Mouse (Mus musculus): ENCODE measurements at regions not wholly inside any gene's neighbourhood (a gene's known extent, or its start where the extent isn't known, plus 50 kb on each side); places are given as distances from the start of the nearest gene placed in this dataset.

DNA sequence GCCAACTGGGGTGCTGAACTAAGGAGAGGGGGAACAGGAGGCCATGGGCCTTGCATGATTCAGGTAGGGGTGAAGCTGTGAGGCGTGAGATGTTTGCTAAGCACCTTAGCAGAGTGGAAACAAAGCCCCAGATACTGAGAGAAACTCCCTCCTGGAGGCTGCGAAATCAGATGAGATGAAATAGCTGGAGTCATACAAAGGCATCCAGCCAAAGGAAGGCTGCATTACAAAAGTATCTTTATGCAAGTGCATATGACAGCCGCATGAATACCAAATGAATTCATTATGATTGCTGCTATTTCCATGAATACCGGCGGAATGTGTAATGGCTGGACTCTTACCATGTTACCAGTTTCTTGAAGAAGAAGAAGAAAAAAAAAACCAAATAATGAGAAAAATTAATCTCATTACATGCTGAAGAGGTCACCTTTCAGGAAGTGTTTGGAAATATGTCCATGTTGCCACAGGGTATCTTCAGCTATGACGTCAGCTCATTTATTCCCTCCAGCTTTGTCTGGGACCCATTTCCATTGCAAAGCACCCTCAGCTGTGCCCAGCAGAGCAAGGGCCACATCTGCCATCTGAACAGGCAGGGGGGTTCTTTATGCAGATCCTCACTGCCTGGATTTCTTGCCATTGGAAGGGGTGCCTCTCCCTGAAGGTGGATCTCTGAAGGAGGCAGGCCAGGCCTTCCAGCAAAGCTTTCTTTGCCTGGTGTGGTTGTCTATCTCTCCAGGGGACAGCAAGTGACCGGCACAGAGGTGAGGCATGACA lies 551.7 kb upstream of the Mki67 start:
- DNase-seq = no peak

DNA sequence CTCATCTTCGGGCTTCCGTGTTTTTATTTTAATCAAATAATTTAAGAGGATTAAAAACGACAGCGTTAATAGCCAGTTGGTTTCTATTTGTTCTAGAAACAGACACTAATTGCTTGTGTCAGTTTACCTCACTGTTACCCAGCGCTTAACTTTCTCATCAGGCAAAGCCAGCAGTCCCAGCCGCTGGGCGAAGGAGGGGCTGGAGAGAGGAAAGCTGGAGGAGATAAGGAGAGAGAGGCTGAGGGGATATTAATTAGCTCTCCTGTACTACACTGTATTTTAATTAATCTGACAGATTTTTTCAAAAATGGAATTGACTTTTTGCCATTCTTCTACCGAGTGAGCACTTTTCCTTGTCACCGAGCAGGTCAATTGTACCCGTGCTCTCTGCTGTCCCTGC lies 559.5 kb upstream of the Mki67 start:
- no peak for DNase-seq

DNA sequence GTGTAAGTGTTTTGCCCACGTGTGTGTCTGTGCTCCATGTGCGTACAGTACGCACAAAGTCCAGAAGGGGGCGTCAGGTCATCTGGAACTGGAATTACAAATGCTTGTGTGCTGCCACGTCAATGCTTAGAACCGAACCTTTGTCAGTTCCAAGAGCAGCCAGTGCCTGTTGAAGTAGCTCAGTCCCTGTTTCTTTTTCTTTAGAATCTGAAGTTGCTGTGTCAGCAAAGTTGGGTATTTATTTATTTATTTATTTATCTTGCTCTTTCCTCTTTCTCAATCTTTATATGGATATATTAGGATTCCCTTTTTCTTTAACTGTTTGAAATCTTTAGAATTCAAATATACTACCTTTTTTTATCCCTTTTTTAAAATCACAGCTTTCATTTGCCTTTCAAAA lies 567.6 kb upstream of the Mki67 start:
- DNase-seq = no peak

DNA sequence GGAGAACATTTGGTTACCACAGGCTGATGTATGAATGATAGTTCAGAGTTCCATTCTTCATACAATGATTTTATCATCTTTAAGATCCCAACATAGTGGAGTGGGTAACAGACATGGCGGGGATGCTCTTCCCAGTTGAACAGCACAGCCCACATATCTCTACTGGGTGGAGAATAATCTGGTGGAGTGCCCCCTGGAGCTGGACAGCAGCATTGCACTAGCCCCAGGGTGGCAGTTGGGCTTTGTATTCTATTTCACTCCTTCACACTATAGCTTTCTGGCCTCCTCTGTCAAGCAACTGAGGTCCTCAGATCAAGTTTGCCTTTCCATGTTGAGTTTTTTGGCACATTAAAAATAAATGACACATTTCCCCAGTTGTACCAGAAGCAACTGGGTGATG lies 569.4 kb upstream of the Mki67 start:
- no peak for DNase-seq

DNA sequence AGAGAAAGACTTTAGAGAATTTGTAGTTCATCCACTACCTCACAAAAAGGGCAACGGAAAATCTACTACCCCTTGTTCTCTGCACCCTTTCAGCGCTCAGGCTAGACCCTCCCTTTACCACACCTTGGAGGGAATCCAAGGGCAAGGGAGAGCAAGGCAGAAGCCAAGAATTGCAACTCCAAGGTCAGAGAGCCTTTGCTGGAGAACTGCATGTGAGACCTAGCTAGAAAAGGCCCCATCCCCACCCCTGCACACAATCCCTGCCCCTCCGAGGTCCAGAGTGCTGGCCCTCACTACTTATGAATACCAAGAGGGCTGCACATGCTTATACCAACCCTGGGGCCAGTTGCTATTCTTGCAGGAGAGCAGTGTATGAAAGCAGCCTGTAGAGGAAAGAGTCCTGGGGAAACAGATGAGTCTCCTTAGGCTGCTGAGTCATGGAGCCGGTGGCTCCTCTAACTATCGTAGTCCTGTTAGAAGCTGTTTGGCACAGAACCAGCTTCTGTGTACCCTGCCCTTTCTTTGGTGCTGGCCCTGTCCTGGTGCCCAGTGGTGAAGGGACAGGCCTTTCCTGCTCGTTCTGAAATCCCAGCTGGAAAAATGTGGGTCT lies 577.5 kb upstream of the Mki67 start:
- peak in 1 of 2 experiments; percentile 4 for DNase-seq

DNA sequence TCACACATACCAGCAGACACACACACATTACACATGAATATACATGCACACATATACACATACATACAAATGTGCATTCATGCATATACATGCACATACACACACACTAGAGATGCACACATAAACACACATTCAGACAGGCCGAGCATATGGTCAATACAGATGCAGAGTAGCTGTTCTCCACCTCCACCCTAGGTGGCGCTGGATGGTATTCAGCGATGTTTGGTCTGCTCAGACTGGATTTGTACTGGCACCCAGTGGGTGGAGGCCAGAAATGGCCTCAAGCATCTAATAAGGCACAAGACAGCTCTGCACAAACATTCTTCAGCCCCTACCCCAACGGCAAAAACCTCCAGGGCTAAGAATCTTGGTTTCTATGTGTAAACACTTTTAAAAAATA lies 578.3 kb upstream of the Mki67 start:
- peak in 1 of 2 experiments; percentile 7 for DNase-seq

DNA sequence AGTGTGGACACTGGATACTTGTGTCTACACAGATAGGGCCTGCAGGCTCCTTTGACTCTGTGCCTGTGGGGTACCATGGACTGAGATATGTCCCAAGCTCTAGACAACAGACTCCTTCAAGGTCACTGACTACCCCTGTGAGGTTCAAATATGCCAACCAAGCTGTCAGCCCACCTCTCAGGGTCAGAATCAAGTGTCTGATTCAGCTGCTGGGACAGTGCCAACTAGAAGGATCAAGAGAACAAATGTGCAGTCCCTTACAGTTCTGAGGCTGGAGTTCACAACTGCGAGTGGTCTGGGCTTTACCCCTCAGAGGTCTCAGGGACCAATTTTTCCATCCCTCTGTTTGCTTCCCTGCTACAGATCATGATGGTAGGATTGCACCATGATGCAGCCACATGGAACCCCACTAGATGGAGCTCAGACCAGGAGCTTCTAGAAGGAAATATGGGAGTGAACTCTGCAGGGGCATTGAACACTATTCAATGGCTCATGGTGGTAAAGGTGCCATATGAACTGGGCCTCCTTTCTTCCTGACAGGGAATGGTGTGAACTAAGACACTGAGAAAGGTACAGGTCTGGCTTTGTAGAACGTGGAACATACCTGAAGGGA lies 581.8 kb upstream of the Mki67 start:
- peak in 1 of 2 experiments; percentile 8 for DNase-seq

DNA sequence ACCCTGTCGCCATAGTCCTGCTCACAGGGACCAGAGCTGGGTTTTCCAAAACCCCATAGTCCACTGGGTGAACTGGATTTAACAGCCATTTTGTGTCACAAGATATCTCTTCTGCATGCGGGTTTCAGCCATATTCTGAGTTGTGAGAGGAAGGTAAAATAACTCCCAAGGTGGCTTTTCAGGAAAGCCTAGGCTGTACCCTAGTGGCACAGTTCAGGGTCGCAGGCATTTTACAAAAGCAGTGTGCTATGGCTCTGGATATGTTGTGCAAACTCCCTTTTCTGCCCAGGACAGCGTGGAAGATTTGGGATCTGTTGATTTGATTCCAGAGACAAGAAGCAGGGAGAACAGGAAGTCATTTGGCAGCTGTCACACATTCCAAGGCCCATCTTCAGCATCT lies 588.3 kb upstream of the Mgmt start:
- no peak for DNase-seq

DNA sequence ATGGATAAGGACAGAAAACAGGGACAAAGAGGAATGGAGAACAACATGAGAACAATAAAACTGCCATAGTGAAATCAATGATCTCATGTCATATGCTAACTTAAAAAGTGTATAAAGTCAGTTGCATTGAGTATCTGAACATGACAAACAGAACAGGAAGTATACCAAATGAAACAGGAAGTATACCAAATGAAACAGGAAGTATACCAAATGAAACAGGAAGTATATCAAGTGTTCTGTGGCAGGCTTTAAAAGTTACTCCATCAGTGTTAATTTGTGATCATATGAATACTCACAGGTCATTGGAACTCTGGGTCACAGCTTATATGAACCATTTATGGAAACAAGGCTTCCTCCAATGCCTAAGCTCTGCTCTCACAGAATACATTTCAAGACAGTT lies 585.6 kb upstream of the Mgmt start:
- DNase-seq = no peak

DNA sequence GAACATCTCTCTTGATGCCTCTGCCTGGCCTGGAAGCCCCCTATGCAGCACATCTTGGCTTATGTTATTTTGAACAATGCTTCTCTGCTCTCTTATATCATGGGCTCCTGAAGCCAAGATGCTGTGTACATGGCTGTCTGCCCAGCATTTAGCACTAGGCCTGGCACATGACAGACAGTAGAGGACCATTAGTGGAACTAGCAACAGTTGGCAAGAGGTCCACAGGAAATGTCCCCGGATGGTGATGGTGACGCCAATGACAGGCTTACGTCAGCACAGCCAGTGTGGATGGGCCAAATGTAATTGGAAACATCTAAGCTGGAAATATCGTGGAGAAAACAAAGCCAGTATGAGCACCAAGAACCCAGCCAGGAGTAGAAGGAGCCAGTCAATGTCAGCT lies 567.1 kb upstream of the Mgmt start:
- peak; percentile 67 for DNase-seq

DNA sequence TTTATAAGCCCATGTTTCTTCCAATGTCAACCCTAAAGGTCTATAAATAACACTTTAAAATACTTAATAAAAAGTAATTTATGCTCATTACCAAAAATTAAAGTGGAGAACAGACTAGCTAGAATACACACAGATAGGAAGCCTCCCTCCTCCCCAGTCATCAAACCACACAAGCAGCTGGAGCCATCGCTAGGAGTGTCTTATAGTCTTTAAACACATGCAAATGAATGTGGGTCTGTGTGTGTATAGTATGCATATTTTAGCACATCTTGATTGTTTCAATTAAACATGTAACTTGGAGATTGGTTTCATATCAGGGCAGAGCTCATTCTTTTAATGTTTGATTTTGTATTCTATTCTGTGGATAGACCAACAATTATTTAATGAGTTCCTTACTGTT lies 564.0 kb upstream of the Mgmt start:
- no peak for DNase-seq

DNA sequence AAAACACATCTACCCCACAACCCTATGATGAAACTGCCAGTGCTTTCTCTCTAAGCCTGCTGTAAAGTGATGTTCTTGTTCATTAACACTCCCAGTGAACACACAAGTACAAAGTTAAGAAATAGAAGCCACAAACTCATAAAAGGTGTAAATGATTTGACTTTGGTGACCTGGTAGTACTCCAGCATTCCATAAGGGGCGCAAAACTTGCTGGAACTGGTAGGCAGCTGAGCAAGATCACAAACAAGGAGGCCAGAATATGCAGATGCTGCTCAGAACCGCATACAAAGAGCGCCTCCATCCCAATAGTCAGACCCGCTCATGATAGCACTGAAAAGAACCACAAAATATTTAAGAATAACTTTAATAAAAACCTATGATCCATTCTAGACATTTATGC lies 561.6 kb upstream of the Mgmt start:
- no peak for DNase-seq

DNA sequence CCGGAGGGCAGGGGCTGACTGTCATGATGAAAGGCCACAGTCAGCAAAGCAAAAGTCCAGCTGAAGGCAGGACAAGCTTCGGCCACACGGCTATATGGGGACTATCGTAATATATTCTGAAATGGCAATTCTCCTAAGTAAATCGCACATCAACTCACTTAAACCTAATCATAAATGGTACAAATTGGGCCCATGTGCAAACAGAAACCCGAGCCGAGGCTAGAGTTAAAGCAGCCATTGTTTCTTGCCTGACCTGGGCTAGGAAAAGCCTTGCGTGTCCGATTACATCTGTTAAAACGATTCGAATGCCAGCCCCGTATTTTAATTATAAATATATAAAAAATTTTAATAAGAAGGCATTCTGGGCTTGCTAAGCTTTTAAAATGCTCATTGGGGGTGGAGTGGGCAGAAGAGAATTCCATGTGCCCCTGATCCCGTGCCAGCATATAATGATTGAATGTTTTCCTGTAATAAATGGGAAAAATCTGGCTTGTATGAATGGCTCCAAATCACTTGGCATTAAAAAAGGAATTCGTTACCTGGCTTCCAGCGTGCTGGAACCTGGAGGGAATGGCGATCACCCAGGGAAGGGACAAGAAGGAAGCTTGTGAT lies 552.7 kb upstream of the Mgmt start:
- no peak for DNase-seq

DNA sequence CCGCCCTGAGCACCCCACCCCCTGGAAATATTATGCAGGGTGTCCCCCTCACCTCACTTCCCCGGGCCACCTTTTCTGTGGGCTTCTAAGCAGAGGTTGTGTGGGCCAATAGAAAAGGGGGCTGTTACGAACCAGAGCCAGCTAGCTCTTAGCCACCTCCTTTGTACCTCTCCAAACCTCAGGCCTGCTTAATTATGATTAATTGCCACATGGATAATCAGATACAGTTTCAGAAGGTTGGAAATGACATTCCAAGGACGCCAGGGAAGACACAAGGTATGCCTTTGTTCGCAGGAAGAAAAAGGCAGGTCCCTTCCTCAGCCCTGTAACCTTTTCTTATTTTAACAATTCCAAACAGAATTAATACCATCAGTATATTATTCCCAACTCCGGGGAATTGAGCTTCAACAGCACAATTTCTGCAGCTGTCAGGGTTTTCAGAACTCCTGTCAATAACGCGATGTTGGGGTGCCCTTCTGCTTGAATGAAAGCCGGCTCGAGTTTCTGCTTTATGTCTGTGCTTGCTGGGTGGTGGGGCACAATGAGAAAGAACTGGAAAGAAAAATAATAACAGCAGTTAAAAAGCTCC lies 552.1 kb upstream of the Mgmt start:
- no peak for DNase-seq

DNA sequence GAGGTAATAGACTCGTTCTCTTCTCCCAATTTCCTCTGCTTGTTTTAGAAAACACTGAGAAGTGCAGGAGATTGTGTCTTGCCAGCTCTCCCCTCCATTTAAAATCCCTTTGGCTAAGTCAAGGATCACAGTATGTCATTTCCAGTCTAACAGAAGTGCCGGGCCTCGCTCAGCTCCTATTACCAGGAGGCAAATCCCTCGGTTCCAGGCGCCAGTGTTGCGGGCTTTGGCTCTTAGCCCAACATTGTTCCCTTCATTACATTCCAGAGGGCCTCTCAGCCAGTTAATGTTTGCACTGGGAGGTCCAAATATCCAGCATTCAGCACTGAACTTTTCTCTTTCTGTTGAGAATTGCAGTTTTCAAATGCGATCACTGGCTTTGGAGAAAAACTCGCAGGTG lies 551.6 kb upstream of the Mgmt start:
- DNase-seq = peak; percentile 32 to 36

DNA sequence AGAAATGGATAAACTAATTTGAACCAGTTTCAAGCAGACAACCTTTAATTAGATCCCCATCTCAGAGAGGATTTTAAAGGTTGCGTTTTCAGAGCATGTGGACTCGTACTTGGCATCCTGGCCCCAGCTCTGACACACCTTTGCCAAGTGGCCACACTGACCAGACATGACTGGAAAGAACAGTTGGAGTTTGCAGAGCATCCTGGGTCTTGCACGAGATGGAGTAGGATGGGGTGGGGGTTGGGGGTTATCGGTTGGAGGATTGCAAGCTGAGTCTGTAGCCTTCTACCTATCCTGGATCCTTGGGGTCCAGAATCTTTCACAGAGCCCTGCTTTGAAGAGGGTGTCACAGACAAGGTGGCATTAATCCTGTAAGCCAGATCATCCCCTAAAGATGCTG lies 550.9 kb upstream of the Mgmt start:
- DNase-seq = no peak

DNA sequence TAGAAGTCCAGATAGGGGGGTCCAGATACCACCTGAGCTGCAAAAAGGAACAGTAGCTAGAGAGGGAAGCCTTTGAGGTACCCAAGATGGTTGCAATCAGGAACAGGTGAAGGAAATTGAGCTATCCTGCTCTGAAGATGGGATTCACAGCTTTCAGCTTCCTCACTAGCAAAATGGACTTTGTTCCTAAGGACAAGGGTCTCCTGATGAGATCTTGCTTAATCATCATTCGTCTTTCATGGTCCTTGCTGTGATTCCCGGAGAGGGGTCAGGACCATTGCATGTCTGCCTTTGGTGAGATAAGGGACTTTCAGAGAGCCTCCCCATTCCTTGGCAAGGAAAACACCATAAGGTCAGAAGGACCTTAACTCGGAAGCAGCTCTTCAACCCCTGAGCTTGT lies 549.4 kb upstream of the Mgmt start:
- DNase-seq = no peak

DNA sequence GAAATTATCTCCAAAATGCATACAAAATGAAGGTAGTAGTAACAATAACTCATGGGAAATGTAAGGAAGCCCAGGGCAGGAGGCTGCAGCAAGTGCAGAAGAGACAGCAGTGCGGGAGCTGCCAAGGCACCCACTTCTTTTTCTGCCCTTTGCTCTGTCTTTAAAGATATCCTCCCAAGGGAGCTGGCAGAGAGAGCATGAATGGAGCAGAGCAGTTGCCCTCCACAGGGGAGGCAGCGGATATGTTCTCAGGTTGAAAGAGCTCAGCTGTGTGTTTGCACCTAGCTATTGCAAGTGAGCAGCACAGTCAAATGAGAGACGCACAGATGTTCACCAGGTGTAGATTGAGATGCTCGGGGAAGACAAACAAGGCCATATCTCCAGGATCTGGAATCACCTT lies 547.9 kb upstream of the Mgmt start:
- DNase-seq = no peak

DNA sequence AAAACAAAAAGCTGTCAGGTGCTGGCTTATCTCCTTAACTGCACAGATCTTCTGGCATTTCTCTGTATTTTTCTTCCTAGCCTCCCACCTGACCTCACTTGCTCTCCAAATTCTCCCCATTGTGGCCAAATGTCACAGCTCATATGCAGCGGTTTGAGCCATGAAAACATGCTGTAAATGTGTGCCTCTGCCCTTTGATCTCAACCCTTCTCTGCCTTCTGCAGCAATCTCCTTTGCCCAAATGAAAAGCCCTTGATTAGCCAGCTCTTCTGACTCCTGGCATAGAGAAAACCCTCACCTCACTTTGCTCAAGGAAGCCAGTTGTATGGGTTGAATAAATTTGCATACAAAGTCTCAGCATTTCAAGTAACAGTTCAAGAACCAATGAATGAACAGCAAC lies 546.1 kb upstream of the Mgmt start:
- no peak for DNase-seq

DNA sequence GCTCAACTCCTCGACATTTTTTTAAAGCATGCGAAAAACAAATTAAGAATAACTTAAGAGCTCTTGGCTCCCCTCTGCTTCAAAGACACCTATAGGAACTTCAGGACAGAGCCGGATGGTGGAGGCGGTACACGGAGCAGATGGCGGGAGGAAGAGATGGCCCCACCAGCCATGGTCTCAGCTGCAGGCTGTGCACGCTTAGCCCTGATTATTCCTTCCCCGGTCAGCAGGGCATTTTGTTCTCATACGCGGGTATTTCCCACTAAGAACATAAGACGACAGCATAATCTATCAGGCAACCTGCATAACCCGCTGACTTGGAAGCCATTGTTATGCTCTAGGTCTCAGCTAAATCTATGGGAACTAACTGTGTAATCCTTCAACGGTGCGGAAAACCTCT lies 544.8 kb upstream of the Mgmt start:
- DNase-seq = no peak

DNA sequence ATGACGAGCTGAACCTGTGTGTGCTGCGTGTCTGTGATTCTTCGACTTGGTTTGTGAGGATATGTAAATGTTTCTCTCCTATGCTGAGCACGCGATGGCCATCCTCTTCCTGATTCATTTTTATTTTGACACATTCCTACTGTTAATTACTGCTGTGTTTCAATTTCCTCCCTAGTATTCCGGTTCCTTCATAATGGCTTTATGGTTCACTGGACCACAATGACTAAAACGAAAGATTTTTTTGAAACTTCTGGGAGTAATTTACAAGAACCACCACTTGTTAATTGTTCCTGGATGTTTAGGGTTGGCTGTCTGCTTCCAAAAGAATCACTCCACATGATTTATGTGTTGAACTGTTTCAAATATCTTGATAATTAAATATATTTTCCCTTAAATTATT lies 537.4 kb upstream of the Mgmt start:
- no peak for DNase-seq

DNA sequence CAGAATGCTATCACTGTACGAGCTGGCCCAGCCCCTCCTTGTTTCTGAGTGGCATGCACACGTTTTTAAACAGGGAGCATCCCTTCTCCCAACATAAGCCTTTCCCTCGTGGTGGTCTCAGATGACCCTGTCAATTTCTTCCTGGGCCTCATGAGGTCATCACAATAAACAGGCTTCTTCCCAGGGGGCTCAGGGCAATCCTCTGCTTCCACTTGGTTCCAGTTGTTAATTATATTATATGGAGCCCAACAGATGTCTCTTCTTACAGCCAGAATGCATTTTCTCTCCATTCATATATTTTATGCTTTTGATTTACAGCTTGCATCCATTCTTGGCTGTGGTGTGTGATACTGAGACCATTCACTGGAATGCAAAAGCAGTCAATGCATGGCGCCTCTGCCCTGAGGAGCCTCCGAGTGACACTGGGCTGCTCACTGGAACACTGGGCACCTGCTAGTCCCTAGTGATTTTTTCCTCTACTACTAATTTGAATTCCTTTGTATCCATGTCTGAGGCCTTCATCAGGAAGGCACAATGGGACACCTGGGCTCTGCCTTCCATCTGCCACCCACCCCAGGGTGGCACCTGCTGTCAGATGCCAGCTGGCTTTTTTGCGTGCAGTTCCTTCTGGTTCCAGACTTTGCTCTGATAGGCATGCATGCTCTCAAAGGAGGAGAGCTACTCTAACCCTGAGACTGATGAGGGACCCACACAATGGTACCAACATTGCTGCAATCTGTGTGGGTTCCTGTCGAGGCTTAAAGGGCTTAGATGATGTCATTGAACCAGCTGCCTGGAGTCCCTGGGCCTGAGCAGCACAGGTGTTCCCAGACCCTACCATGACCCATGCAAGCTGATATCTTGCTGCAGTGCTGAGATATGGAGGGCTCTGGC lies 528.8 kb upstream of the Mgmt start:
- no peak for DNase-seq

All from heart, adult 18-20 months (tissue).